Mouse (Mus musculus): ENCODE results near the gene Zfp12. TPM values are rescaled to one million over a fixed set of nuclear protein-coding genes. Genes with fewer than 3 reads are reported as not detected.

Zfp12 gene
- polyA plus RNA-seq, 1 experiment: 4.5 TPM

GRCm38 (mm10) chr5:143268985-143269362, 34.0 kb downstream of the Zfp12 start:
- Histone ChIP-seq H3ac (ENCODE audit: control insufficient read depth, insufficient read length) (peak overlapping the region; percentile 77), H3K79me2 (ENCODE audit: control insufficient read depth, insufficient read depth) (peaks cover 5% of the 10 kb centered on the region), H3K4me3 (peak overlapping the region; percentile 93), H3K36me3 (ENCODE audit: control insufficient read depth, insufficient read depth) (no peaks in the 10 kb centered on the region), H3K27me3 (ENCODE audit: control insufficient read depth, insufficient read depth, insufficient read length) (no peaks in the 10 kb centered on the region), H3K4me2 (ENCODE audit: low read depth) (peak overlapping the region; percentile 78)
- no peak for TF ChIP-seq E2F4 (IDR thresholded peaks at IDR 0.05; ENCODE audit: insufficient read depth)
- TF ChIP-seq USF1 (IDR thresholded peaks at IDR 0.05; ENCODE audit: low read depth): no peak
- no peak for TF ChIP-seq CEBPB (IDR thresholded peaks at IDR 0.05; ENCODE audit: insufficient read depth, poor library complexity, severe bottlenecking)
- TF ChIP-seq REST (IDR thresholded peaks at IDR 0.05; ENCODE audit: insufficient read depth, insufficient read length): no peak
- TF ChIP-seq MAX (IDR thresholded peaks at IDR 0.05; ENCODE audit: low read depth): no peak
- no peak for TF ChIP-seq SRF (IDR thresholded peaks at IDR 0.05; ENCODE audit: control insufficient read depth, insufficient read length, low read depth)
- TF ChIP-seq TCF12 (IDR thresholded peaks at IDR 0.05; ENCODE audit: insufficient read depth, poor library complexity, severe bottlenecking): no peak
- TF ChIP-seq TCF3 (IDR thresholded peaks at IDR 0.05; ENCODE audit: insufficient read length, low read depth): no peak
- no peak for TF ChIP-seq POLR2A (IDR thresholded peaks at IDR 0.05; ENCODE audit: insufficient read length, low read depth)
- no peak for TF ChIP-seq MYOG (IDR thresholded peaks at IDR 0.05; ENCODE audit: control insufficient read depth in 1 of 3, insufficient read depth in 1 of 3, insufficient read length in 2 of 3, low read depth in 2 of 3)
- TF ChIP-seq POLR2AphosphoS2 (IDR thresholded peaks at IDR 0.05; ENCODE audit: insufficient read length, low read depth): no peak

- Histone ChIP-seq H3K4me3 (peak within 1 kb of the TSS; percentile 93), H3K36me3 (ENCODE audit: control insufficient read depth, insufficient read depth) (no peaks in the 10 kb centered on the region), H3K4me2 (ENCODE audit: low read depth) (peak within 1 kb of the TSS; percentile 80), H3ac (ENCODE audit: control insufficient read depth, insufficient read length) (peak within 1 kb of the TSS; percentile 77), H3K27me3 (ENCODE audit: control insufficient read depth, insufficient read depth, insufficient read length) (no peaks in the 10 kb centered on the region), H3K79me2 (ENCODE audit: control insufficient read depth, insufficient read depth) (peaks cover 5% of the 10 kb centered on the region)
- TF ChIP-seq MYOD1 (IDR thresholded peaks at IDR 0.05; ENCODE audit: control insufficient read depth in 1 of 3, insufficient read length in 2 of 3, low read depth in 2 of 3): peak in 1 of 3 experiments; percentile 51
- peak; percentile 94 for TF ChIP-seq POLR2AphosphoS2 (IDR thresholded peaks at IDR 0.05; ENCODE audit: insufficient read length, low read depth)
- peak; percentile 97 for TF ChIP-seq POLR2A (IDR thresholded peaks at IDR 0.05; ENCODE audit: insufficient read length, low read depth)
- peak in 1 of 3 experiments; percentile 6 for TF ChIP-seq MYOG (IDR thresholded peaks at IDR 0.05; ENCODE audit: control insufficient read depth in 1 of 3, insufficient read depth in 1 of 3, insufficient read length in 2 of 3, low read depth in 2 of 3)
- TF ChIP-seq TCF3 (IDR thresholded peaks at IDR 0.05; ENCODE audit: insufficient read length, low read depth): no peak
Observed at GRCm38 (mm10) chr5:143269363-143270150, 34.6 kb downstream of the Zfp12 start, which contains the start of gene Zfp316. Gene Zfp316 (minus strand): TSS chr5:143270022.

- peaks cover 5% of the 10 kb centered on the region for H3K79me2 ChIP-seq (ENCODE audit: control insufficient read depth, insufficient read depth)
- no peaks in the 10 kb centered on the region for H3K36me3 ChIP-seq (ENCODE audit: control insufficient read depth, insufficient read depth)
- peak overlapping the region; percentile 80 for H3K4me2 ChIP-seq (ENCODE audit: low read depth)
- peak overlapping the region; percentile 93 for H3K4me3 ChIP-seq
- H3ac ChIP-seq (ENCODE audit: control insufficient read depth, insufficient read length): peak overlapping the region; percentile 77
- no peaks in the 10 kb centered on the region for H3K27me3 ChIP-seq (ENCODE audit: control insufficient read depth, insufficient read depth, insufficient read length)
- TF ChIP-seq E2F4 (IDR thresholded peaks at IDR 0.05; ENCODE audit: insufficient read depth): no peak
- TF ChIP-seq CEBPB (IDR thresholded peaks at IDR 0.05; ENCODE audit: insufficient read depth, poor library complexity, severe bottlenecking): no peak
- no peak for TF ChIP-seq TCF3 (IDR thresholded peaks at IDR 0.05; ENCODE audit: insufficient read length, low read depth)
Observed at GRCm38 (mm10) chr5:143270151-143270519, 35.2 kb downstream of the Zfp12 start.

GRCm38 (mm10) chr5:143271642-143272041, 36.7 kb downstream of the Zfp12 start:
- peak overlapping the region; percentile 80 for H3K4me2 ChIP-seq (ENCODE audit: low read depth)
- H3K4me3 ChIP-seq: peak overlapping the region; percentile 93
- TF ChIP-seq TCF3 (IDR thresholded peaks at IDR 0.05; ENCODE audit: insufficient read length, low read depth) (no peak), POLR2AphosphoS2 (IDR thresholded peaks at IDR 0.05; ENCODE audit: insufficient read length, low read depth) (no peak), CEBPB (IDR thresholded peaks at IDR 0.05; ENCODE audit: insufficient read depth, poor library complexity, severe bottlenecking) (peak; percentile 57), USF1 (IDR thresholded peaks at IDR 0.05; ENCODE audit: low read depth) (no peak), E2F4 (IDR thresholded peaks at IDR 0.05; ENCODE audit: insufficient read depth) (no peak), MYOD1 (IDR thresholded peaks at IDR 0.05; ENCODE audit: control insufficient read depth in 1 of 3, insufficient read length in 2 of 3, low read depth in 2 of 3) (no peak), REST (IDR thresholded peaks at IDR 0.05; ENCODE audit: insufficient read depth, insufficient read length) (no peak), MYOG (IDR thresholded peaks at IDR 0.05; ENCODE audit: control insufficient read depth in 1 of 3, insufficient read depth in 1 of 3, insufficient read length in 2 of 3, low read depth in 2 of 3) (no peak), SRF (IDR thresholded peaks at IDR 0.05; ENCODE audit: control insufficient read depth, insufficient read length, low read depth) (no peak)
- H3K36me3 ChIP-seq (ENCODE audit: control insufficient read depth, insufficient read depth): no peaks in the 10 kb centered on the region
- H3K27me3 ChIP-seq (ENCODE audit: control insufficient read depth, insufficient read depth, insufficient read length): no peaks in the 10 kb centered on the region
- peaks cover 5% of the 10 kb centered on the region for H3K79me2 ChIP-seq (ENCODE audit: control insufficient read depth, insufficient read depth)
- H3ac ChIP-seq (ENCODE audit: control insufficient read depth, insufficient read length): no peak overlapping the region

- TF ChIP-seq MYOD1 (IDR thresholded peaks at IDR 0.05; ENCODE audit: control insufficient read depth in 1 of 3, insufficient read length in 2 of 3, low read depth in 2 of 3): no peak
- no peak for TF ChIP-seq REST (IDR thresholded peaks at IDR 0.05; ENCODE audit: insufficient read depth, insufficient read length)
- TF ChIP-seq MYOG (IDR thresholded peaks at IDR 0.05; ENCODE audit: control insufficient read depth in 1 of 3, insufficient read depth in 1 of 3, insufficient read length in 2 of 3, low read depth in 2 of 3): no peak
- no peak for TF ChIP-seq TCF12 (IDR thresholded peaks at IDR 0.05; ENCODE audit: insufficient read depth, poor library complexity, severe bottlenecking)
- TF ChIP-seq POLR2AphosphoS2 (IDR thresholded peaks at IDR 0.05; ENCODE audit: insufficient read length, low read depth): no peak
- Histone ChIP-seq H3K79me2 (ENCODE audit: control insufficient read depth, insufficient read depth) (peaks cover 5% of the 10 kb centered on the region), H3K4me2 (ENCODE audit: low read depth) (peak overlapping the region; percentile 80), H3K4me3 (no peak overlapping the region), H3K27me3 (ENCODE audit: control insufficient read depth, insufficient read depth, insufficient read length) (no peaks in the 10 kb centered on the region), H3ac (ENCODE audit: control insufficient read depth, insufficient read length) (no peak overlapping the region), H3K36me3 (ENCODE audit: control insufficient read depth, insufficient read depth) (no peaks in the 10 kb centered on the region)
Observed at GRCm38 (mm10) chr5:143272108-143272507, 37.1 kb downstream of the Zfp12 start.

Measured in myocyte (in vitro differentiated cells).